Mouse (Mus musculus) Patski (cell line): ENCODE data around the gene Fbxo10. TPM values are rescaled to one million over a fixed set of nuclear protein-coding genes. Genes with fewer than 3 reads are reported as not detected.
A peak's percentile ranks its signal among the peaks of the same experiment; 100 is the strongest.

Experiments
- ATAC-seq: fragments of 100-300 bp; one replicate; pipeline ENCODE4 v1.8.0; 2021
- CTCF ChIA-PET: fragments of 350-600 bp; sonication (Branson Sonifier 250); formaldehyde crosslinking; loops from one replicate; lab custom pipeline; 2022; ENCODE audit warnings: inconsistent platforms; lab: Charles Lee
- POLR2A ChIA-PET: fragments of 350-600 bp; sonication (Branson Sonifier 250); formaldehyde crosslinking; loops from one replicate; lab custom pipeline; 2022; ENCODE audit warnings: antibody characterized with exemption, inconsistent platforms; lab: Charles Lee
- DNase-seq: peaks from one replicate; pipeline ENCODE4 v3.0.0-alpha.2; 2011; ENCODE audit warnings: low read depth, low spot score
- H3K27me3 ChIP-seq: fragments of 371-371 bp; one replicate; pipeline ENCODE4 v1.5.1; 2021
- CTCF ChIP-seq: fragments of 100-300 bp; IDR thresholded peaks from one replicate; pipeline ENCODE4 v1.5.1; 2021
- in situ Hi-C: fragments of 300-500 bp; cut with MboI; formaldehyde crosslinking; loops from 3 replicates; pipeline ENCODE4 v1.11.1; 2018; ENCODE audit warnings: low pct_unique_long_range_greater_than_20kb, mixed read lengths
- polyA plus RNA-seq: library from polyadenylated mRNA; unstranded; gene quantifications from one replicate; pipeline ENCODE4 v1.2.3, GENCODE M21; 2021

The Fbxo10 gene
- 7.6 TPM for polyA plus RNA-seq

- ATAC-seq = peak; percentile 90
- no peak for TF ChIP-seq CTCF
- ChIA-PET CTCF (no interaction called here), POLR2A (no interaction called here)
- H3K27me3 ChIP-seq = no peaks in the 10 kb centered on the region
- no peak for DNase-seq
- in situ Hi-C loops = no loop called here
These were observed at the start of gene Fbxo10 for GRCm38 (mm10) chr4:45084021-45084894. Gene Fbxo10, minus strand, starts transcription at chr4:45084604.

GRCm38 (mm10) chr4:45131021-45131420 is 46.6 kb upstream of the Fbxo10 start:
- TF ChIP-seq CTCF = no peak
- no peak for DNase-seq
- H3K27me3 ChIP-seq = no peaks in the 10 kb centered on the region
- in situ Hi-C loops = no loop called here
- no peak for ATAC-seq
- CTCF ChIA-PET = no interaction called here
- POLR2A ChIA-PET = no interaction called here

- ChIA-PET CTCF (no interaction called here), POLR2A (no interaction called here)
- in situ Hi-C loops = no loop called here
- no peaks in the 10 kb centered on the region for H3K27me3 ChIP-seq
- DNase-seq (no peak), ATAC-seq (no peak)
- no peak for TF ChIP-seq CTCF
These were observed 36.9 kb upstream of the Fbxo10 start for GRCm38 (mm10) chr4:45121311-45121710.

- ChIA-PET CTCF (no interaction called here), POLR2A (no interaction called here)
- in situ Hi-C loops = no loop called here
- ATAC-seq (no peak), DNase-seq (no peak)
- no peak for TF ChIP-seq CTCF
- H3K27me3 ChIP-seq = no peaks in the 10 kb centered on the region
These were observed 24.2 kb upstream of the Fbxo10 start for GRCm38 (mm10) chr4:45108456-45109110.

- in situ Hi-C loops = no loop called here
- POLR2A ChIA-PET = interaction anchor here (0.6 kb wide), 1 partner anchor 298 kb away, joined by 5 read pairs; no protein-coding TSS in a partner anchor
- ATAC-seq (peak; percentile 96), DNase-seq (no peak)
- CTCF ChIA-PET = interaction anchor here (1.5 kb wide), 1 partner anchor 10 kb away, joined by 7 read pairs; no protein-coding TSS in a partner anchor
- H3K27me3 ChIP-seq = no peaks in the 10 kb centered on the region
- peak; percentile 64 for TF ChIP-seq CTCF
These were observed 23.3 kb upstream of the Fbxo10 start, which contains the start of gene Tomm5 for GRCm38 (mm10) chr4:45107601-45108277. Gene Tomm5, minus strand, starts transcription at chr4:45108114.

GRCm38 (mm10) chr4:45107066-45107465 is 22.7 kb upstream of the Fbxo10 start:
- ATAC-seq (no peak), DNase-seq (no peak)
- no peak for TF ChIP-seq CTCF
- CTCF ChIA-PET = interaction anchor here (0.7 to 1.5 kb wide), 2 partner anchors 10 to 164 kb away, joined by 3 to 7 read pairs; no protein-coding TSS in a partner anchor
- no peaks in the 10 kb centered on the region for H3K27me3 ChIP-seq
- in situ Hi-C loops = no loop called here
- POLR2A ChIA-PET = interaction anchor here (0.6 kb wide), 2 partner anchors 84 to 299 kb away, joined by 3 to 5 read pairs; no protein-coding TSS in a partner anchor

GRCm38 (mm10) chr4:45106409-45106808 is 22.0 kb upstream of the Fbxo10 start:
- in situ Hi-C loops = no loop called here
- ATAC-seq (no peak), DNase-seq (no peak)
- TF ChIP-seq CTCF = no peak
- H3K27me3 ChIP-seq = no peaks in the 10 kb centered on the region
- ChIA-PET CTCF (interaction anchor here (0.7 to 1.5 kb wide), 2 partner anchors 9 to 164 kb away, joined by 3 to 7 read pairs; no protein-coding TSS in a partner anchor), POLR2A (interaction anchor here (0.6 kb wide), 1 partner anchor 84 kb away, joined by 3 read pairs; no protein-coding TSS in a partner anchor)

GRCm38 (mm10) chr4:45097198-45097872 is 12.9 kb upstream of the Fbxo10 start:
- ChIA-PET CTCF (interaction anchor here (1.2 to 1.7 kb wide), 4 partner anchors 10 to 125 kb away, joined by 3 to 7 read pairs (median 4); no protein-coding TSS in a partner anchor), POLR2A (no interaction called here)
- ATAC-seq (peak; percentile 44), DNase-seq (no peak)
- no peaks in the 10 kb centered on the region for H3K27me3 ChIP-seq
- TF ChIP-seq CTCF = peak; percentile 84
- in situ Hi-C loops = no loop called here

- DNase-seq (no peak), ATAC-seq (no peak)
- in situ Hi-C loops = no loop called here
- TF ChIP-seq CTCF = no peak
- no peaks in the 10 kb centered on the region for H3K27me3 ChIP-seq
- ChIA-PET CTCF (interaction anchor here (1.0 kb wide), 1 partner anchor 12 kb away, joined by 3 read pairs; no protein-coding TSS in a partner anchor), POLR2A (no interaction called here)
These were observed 489 bp upstream of the Fbxo10 start for GRCm38 (mm10) chr4:45084895-45085290.
